Mouse (Mus musculus): ENCODE results near the gene Tnfaip8l2. TPM values are rescaled to one million over a fixed set of nuclear protein-coding genes. Genes with fewer than 3 reads are reported as not detected.
"Not testable (repeated sequence)": the region's sequence is repeated elsewhere in the genome, so short reads cannot be mapped to it uniquely, and the experiment has no call there.

Tnfaip8l2 gene
- total RNA-seq, 4 experiments from 2014 or later, result 0.25 to 0.35 (median 0.29) TPM

- no peak for DNase-seq (ENCODE audit: low spot score in 2 of 2)
Measured at GRCm38 (mm10) chr3:95117751-95118150, 24.4 kb downstream of the Tnfaip8l2 start.

- DNase-seq (ENCODE audit: low spot score in 2 of 2), result no peak
Measured at GRCm38 (mm10) chr3:95112760-95113159, 29.4 kb downstream of the Tnfaip8l2 start.

- DNase-seq (ENCODE audit: low spot score in 2 of 2), result peak; percentile 79 to 81
Measured at GRCm38 (mm10) chr3:95110911-95111726, 31.0 kb downstream of the Tnfaip8l2 start, which contains the start of gene Vps72. TSS of gene Vps72 (plus strand) at chr3:95111022.

- DNase-seq (ENCODE audit: low spot score in 2 of 2), result no peak
Measured at GRCm38 (mm10) chr3:95107898-95108297, 34.3 kb downstream of the Tnfaip8l2 start.

- DNase-seq (ENCODE audit: low spot score in 2 of 2), result not testable (repeated sequence)
Measured at GRCm38 (mm10) chr3:95107308-95107707, 34.9 kb downstream of the Tnfaip8l2 start.

- peak; percentile 92 to 96 for DNase-seq (ENCODE audit: low spot score in 2 of 2)
Measured at GRCm38 (mm10) chr3:95106338-95107117, 35.6 kb downstream of the Tnfaip8l2 start, which contains the start of gene Pip5k1a. TSS of gene Pip5k1a (minus strand) at chr3:95106930.

GRCm38 (mm10) chr3:95105586-95106337 is 36.4 kb downstream of the Tnfaip8l2 start:
- no peak for DNase-seq (ENCODE audit: low spot score in 2 of 2)

GRCm38 (mm10) chr3:95105121-95105520 is 37.0 kb downstream of the Tnfaip8l2 start:
- DNase-seq (ENCODE audit: low spot score in 2 of 2), result no peak

- DNase-seq (ENCODE audit: low spot score in 2 of 2), result no peak
Measured at GRCm38 (mm10) chr3:95100854-95101253, 41.3 kb downstream of the Tnfaip8l2 start.

Small RNA genes lying within 50 kb of the gene (microRNA-seq; reads per million reads assigned to microRNA genes)
- not detected for gene Mir8099-1

Other genes starting within 250 kb of the Tnfaip8l2 start
- 10 to 100 TPM; 10.2 to 21.5 (median 17.0) TPM for gene Selenbp1, start 209.3 kb downstream of the Tnfaip8l2 start, total RNA-seq (2022)
- 1 to 10 TPM; 4.5 to 8.4 (median 6.1) TPM for gene Rfx5, start 188.3 kb downstream of the Tnfaip8l2 start, total RNA-seq (2022)
- gene Pi4kb, start 167.6 kb downstream of the Tnfaip8l2 start, total RNA-seq (2022), result 10 to 100 TPM; 16.7 to 22.2 (median 20.2) TPM
- 10 to 100 TPM; 14.2 to 18.8 (median 16.3) TPM for gene Zfp687, start 126.9 kb downstream of the Tnfaip8l2 start, total RNA-seq (2022)
- 100 to 1,000 TPM; 191 to 247 (median 221) TPM for gene Psmd4, start 99.7 kb downstream of the Tnfaip8l2 start, total RNA-seq (2022)
- gene Pip5k1a, start 35.4 kb downstream of the Tnfaip8l2 start, total RNA-seq (2022), result 10 to 100 TPM; 21.9 to 27.6 (median 24.7) TPM
- 10 to 100 TPM; 51.9 to 96.7 (median 73.1) TPM for gene Vps72, start 31.3 kb downstream of the Tnfaip8l2 start, total RNA-seq (2022)
- 100 to 1,000 TPM; 688 to 884 (median 752) TPM for gene Tmod4, start 17.9 kb downstream of the Tnfaip8l2 start, total RNA-seq (2022)
- 10 to 100 TPM; 24.9 to 37.2 (median 33.4) TPM for gene Scnm1, start 8.3 kb downstream of the Tnfaip8l2 start, total RNA-seq (2022)
- gene Lysmd1, start 8.3 kb downstream of the Tnfaip8l2 start, total RNA-seq (2022), result 1 to 10 TPM; 6.3 to 8.2 (median 7.3) TPM
- gene Sema6c, start 18.1 kb upstream of the Tnfaip8l2 start, total RNA-seq (2022), result 10 to 100 TPM; 67.3 to 91.3 (median 87.4) TPM
- 1 to 10 TPM; 7.2 to 9.1 (median 7.6) TPM for gene Gabpb2, start 75.6 kb upstream of the Tnfaip8l2 start, total RNA-seq (2022)
- gene Cdc42se1, start 86.4 kb upstream of the Tnfaip8l2 start, total RNA-seq (2022), result 10 to 100 TPM; 13.7 to 18.3 (median 15.0) TPM
- gene Mllt11, start 89.8 kb upstream of the Tnfaip8l2 start, total RNA-seq (2022), result 100 to 1,000 TPM in 1 of 4 experiments, 10 to 100 TPM in 3; 69.6 to 108 (median 87.4) TPM
- gene Gm128, start 99.2 kb upstream of the Tnfaip8l2 start, total RNA-seq (2022), result not detected
- gene Bnipl, start 108.8 kb upstream of the Tnfaip8l2 start, total RNA-seq (2022), result not detected
- gene Mindy1, start 139.0 kb upstream of the Tnfaip8l2 start, total RNA-seq (2022), result 10 to 100 TPM; 25.4 to 29.7 (median 27.8) TPM
- 10 to 100 TPM; 47.7 to 58.8 (median 53.5) TPM for gene Prune1, start 139.7 kb upstream of the Tnfaip8l2 start, total RNA-seq (2022)
- gene Anxa9, start 164.8 kb upstream of the Tnfaip8l2 start, total RNA-seq (2022), result not detected
- gene Cers2, start 172.4 kb upstream of the Tnfaip8l2 start, total RNA-seq (2022), result 10 to 100 TPM; 13.1 to 16.7 (median 15.3) TPM
- 10 to 100 TPM in 2 of 4 experiments, 1 to 10 TPM in 2; 8.4 to 10.7 (median 10.1) TPM for gene Setdb1, start 214.8 kb upstream of the Tnfaip8l2 start, total RNA-seq (2022)